Mouse (Mus musculus) ES-Bruce4 (cell line): ENCODE results near the gene Plxna4. TPM values are rescaled to one million over a fixed set of nuclear protein-coding genes. Genes with fewer than 3 reads are reported as not detected.

Experiments
- H3K27ac ChIP-seq: 2 replicates; pipeline ENCODE4 v1.5.1; 2012; ENCODE audit warnings: low read length, inconsistent platforms; ENCODE audit not compliant: insufficient read depth
- H3K27me3 ChIP-seq: 2 replicates; pipeline ENCODE4 v1.6.1; 2012; ENCODE audit warnings: mild to moderate bottlenecking, low read length, inconsistent platforms; ENCODE audit not compliant: control insufficient read depth, poor library complexity, insufficient read depth, severe bottlenecking
- H3K36me3 ChIP-seq: 2 replicates; pipeline ENCODE4 v1.6.1; 2012; ENCODE audit warnings: inconsistent platforms, mild to moderate bottlenecking, low read length, moderate library complexity; ENCODE audit not compliant: control insufficient read depth, poor library complexity, insufficient read depth, severe bottlenecking
- H3K4me1 ChIP-seq: one replicate; pipeline ENCODE4 v1.8.1; 2011; ENCODE audit warnings: low read length; ENCODE audit not compliant: control insufficient read depth, insufficient read depth
- H3K4me3 ChIP-seq: 2 replicates; pipeline ENCODE4 v1.5.1; 2011; ENCODE audit warnings: low read depth, mild to moderate bottlenecking, low read length
- H3K9ac ChIP-seq: 2 replicates; pipeline ENCODE4 v1.6.1; 2012; ENCODE audit warnings: low read depth, mild to moderate bottlenecking, inconsistent platforms; ENCODE audit not compliant: poor library complexity, severe bottlenecking
- H3K9me3 ChIP-seq: replicated peaks from 2 replicates; pipeline ENCODE4 v1.6.1; 2012; ENCODE audit warnings: mild to moderate bottlenecking, low read length, inconsistent platforms; ENCODE audit not compliant: control insufficient read depth, poor library complexity, insufficient read depth, severe bottlenecking
- CTCF ChIP-seq: IDR thresholded peaks from one replicate; pipeline ENCODE4 v1.8.1; 2011; ENCODE audit warnings: low read depth, low read length
- EP300 ChIP-seq: IDR thresholded peaks from 2 replicates; pipeline ENCODE4 v1.6.1; 2011; ENCODE audit warnings: low read depth, low read length; ENCODE audit not compliant: insufficient read depth
- POLR2A ChIP-seq: IDR thresholded peaks from one replicate; pipeline ENCODE4 v1.8.1; 2011; ENCODE audit warnings: low read length; ENCODE audit not compliant: insufficient read depth
- polyA plus RNA-seq: library from polyadenylated mRNA; stranded (reverse); fragments of >200 nt; gene quantifications from 2 replicates; pipeline ENCODE4 v1.2.4, GENCODE M21; 2011; ENCODE audit warnings: low read depth; ENCODE audit not compliant: missing spikeins, insufficient read depth, insufficient read length

The Plxna4 gene
- polyA plus RNA-seq, 1 experiment, result 0.33 TPM

DNA sequence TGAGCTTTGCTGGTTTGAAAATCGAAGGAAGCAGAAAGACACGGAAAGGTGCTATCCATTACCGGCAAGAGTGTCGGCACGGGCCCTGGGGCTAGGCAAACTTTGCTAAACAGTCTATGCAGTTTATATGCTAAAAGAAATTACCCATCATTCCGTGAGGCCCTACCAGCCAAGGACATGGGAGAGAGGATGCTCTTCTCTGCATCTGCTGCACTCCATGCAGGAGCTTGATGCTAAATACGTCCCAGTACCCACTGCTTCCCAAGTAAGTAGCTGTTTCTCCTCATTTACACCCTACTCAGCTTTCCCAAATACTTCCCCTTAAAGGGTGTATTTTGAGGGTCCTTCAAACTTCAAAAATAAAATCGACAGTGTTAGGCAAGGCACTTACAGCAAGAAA, 203.6 kb downstream of the Plxna4 start:
- H3K4me3 ChIP-seq, result no peak overlapping the region
- H3K27ac ChIP-seq, result no peak overlapping the region
- no peaks in the 10 kb centered on the region for H3K4me1 ChIP-seq
- H3K9me3 ChIP-seq, result no peaks in the 10 kb centered on the region
- no peaks in the 10 kb centered on the region for H3K27me3 ChIP-seq
- no peak overlapping the region for H3K9ac ChIP-seq
- no peaks in the 10 kb centered on the region for H3K36me3 ChIP-seq
- TF ChIP-seq EP300, result no peak
- TF ChIP-seq POLR2A, result no peak
- TF ChIP-seq CTCF, result no peak

DNA sequence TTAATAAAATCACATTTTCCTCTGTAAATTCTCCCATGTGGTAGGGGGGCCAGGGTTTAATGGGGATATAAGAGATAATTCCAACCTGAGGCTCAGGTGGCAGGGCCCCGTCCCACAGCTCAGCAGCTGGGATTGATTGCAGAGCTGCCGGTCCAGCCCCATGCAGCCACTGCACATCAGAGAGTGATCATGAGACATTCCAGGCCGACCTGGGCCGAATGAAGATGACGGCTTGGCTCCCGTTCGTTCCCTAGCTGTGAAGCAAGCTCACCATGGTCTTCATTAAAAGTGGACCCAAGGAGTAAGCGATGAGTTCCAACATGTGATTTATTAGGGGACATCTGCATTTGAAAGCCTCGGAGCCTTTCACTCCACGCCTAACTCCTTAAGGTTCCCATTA, 206.5 kb downstream of the Plxna4 start:
- Histone ChIP-seq H3K27me3 (no peaks in the 10 kb centered on the region), H3K4me1 (no peaks in the 10 kb centered on the region), H3K4me3 (no peak overlapping the region), H3K9ac (no peak overlapping the region), H3K36me3 (no peaks in the 10 kb centered on the region), H3K27ac (no peak overlapping the region), H3K9me3 (no peaks in the 10 kb centered on the region)
- TF ChIP-seq EP300 (no peak), CTCF (no peak), POLR2A (no peak)

GRCm38 (mm10) chr6:32377181-32377580, 210.8 kb downstream of the Plxna4 start:
- H3K27me3 ChIP-seq, result no peaks in the 10 kb centered on the region
- H3K4me1 ChIP-seq, result no peaks in the 10 kb centered on the region
- no peak overlapping the region for H3K4me3 ChIP-seq
- H3K36me3 ChIP-seq, result no peaks in the 10 kb centered on the region
- no peak for TF ChIP-seq POLR2A
- TF ChIP-seq CTCF, result no peak
- no peak for TF ChIP-seq EP300
- no peak overlapping the region for H3K9ac ChIP-seq
- no peaks in the 10 kb centered on the region for H3K9me3 ChIP-seq
- H3K27ac ChIP-seq, result no peak overlapping the region

- H3K27me3 ChIP-seq, result no peaks in the 10 kb centered on the region; the same call in 1 of the 2 replicates
- H3K9me3 ChIP-seq, result no peaks in the 10 kb centered on the region
- H3K4me1 ChIP-seq, result no peaks in the 10 kb centered on the region
- TF ChIP-seq EP300 (no peak), CTCF (no peak), POLR2A (no peak)
- H3K36me3 ChIP-seq, result no peaks in the 10 kb centered on the region
- H3K27ac ChIP-seq, result no peak overlapping the region
- H3K9ac ChIP-seq, result no peak overlapping the region
- H3K4me3 ChIP-seq, result no peak overlapping the region
These were observed 214.0 kb downstream of the Plxna4 start for GRCm38 (mm10) chr6:32373931-32374361.

- Histone ChIP-seq H3K9ac (no peak overlapping the region), H3K36me3 (no peaks in the 10 kb centered on the region), H3K27ac (no peak overlapping the region), H3K9me3 (no peaks in the 10 kb centered on the region; the same call in 1 of the 2 replicates), H3K27me3 (no peaks in the 10 kb centered on the region; the same call in 1 of the 2 replicates), H3K4me1 (no peaks in the 10 kb centered on the region), H3K4me3 (no peak overlapping the region)
- TF ChIP-seq POLR2A, result no peak
- no peak for TF ChIP-seq CTCF
- no peak for TF ChIP-seq EP300
These were observed 218.9 kb downstream of the Plxna4 start for GRCm38 (mm10) chr6:32369092-32369491.

DNA sequence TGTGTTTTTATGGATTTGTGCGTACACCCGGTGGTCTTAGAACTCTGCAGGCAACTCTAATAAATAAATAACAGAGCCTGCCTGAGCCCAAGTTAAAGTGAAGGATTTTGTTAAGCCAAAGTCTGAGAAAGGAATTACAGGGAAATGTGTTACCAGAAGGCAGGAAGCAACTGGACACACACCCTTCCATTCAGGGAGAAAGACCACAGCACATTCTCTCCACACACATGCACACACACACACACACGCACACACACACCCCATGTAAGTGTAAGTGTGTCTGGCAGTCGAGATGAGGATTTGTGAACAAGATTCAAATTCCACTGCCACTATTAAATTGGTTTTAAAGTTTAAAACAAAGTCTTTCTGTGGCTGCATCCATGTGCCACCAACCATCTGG, 219.6 kb downstream of the Plxna4 start:
- Histone ChIP-seq H3K4me1 (no peaks in the 10 kb centered on the region), H3K4me3 (no peak overlapping the region), H3K9ac (no peak overlapping the region), H3K36me3 (no peaks in the 10 kb centered on the region), H3K9me3 (no peaks in the 10 kb centered on the region; the same call in 1 of the 2 replicates), H3K27me3 (no peaks in the 10 kb centered on the region; the same call in 1 of the 2 replicates), H3K27ac (no peak overlapping the region)
- TF ChIP-seq CTCF, result no peak
- no peak for TF ChIP-seq POLR2A
- TF ChIP-seq EP300, result no peak
